Mouse (Mus musculus) limb, embryonic 13.5 days (tissue): ENCODE results near the gene Prpsap2. TPM values are rescaled to one million over a fixed set of nuclear protein-coding genes. Genes with fewer than 3 reads are reported as not detected.

ENCODE experiments used
- ATAC-seq: fragments of 200-750 bp; cut with Nextera tagmentation; 2 replicates; pipeline ENCODE4 v1.8.0; 2017; ENCODE audit warnings: low read depth, moderate number of reproducible peaks, moderate TSS enrichment; ENCODE audit not compliant: low FRiP score
- H3K27ac ChIP-seq: fragments of 300-500 bp; sonication (generic); 2 replicates; pipeline ENCODE4 v1.5.1; 2015; ENCODE audit warnings: inconsistent platforms, mild to moderate bottlenecking, moderate library complexity
- H3K27me3 ChIP-seq: fragments of 300-500 bp; sonication (generic); 2 replicates; pipeline ENCODE4 v1.6.1; 2015; ENCODE audit warnings: mild to moderate bottlenecking, inconsistent platforms
- H3K36me3 ChIP-seq: fragments of 300-500 bp; sonication (generic); 2 replicates; pipeline ENCODE4 v1.6.1; 2015; ENCODE audit warnings: inconsistent platforms, mild to moderate bottlenecking, moderate library complexity
- H3K4me1 ChIP-seq: fragments of 300-500 bp; sonication (generic); 2 replicates; pipeline ENCODE4 v1.6.1; 2015; ENCODE audit warnings: inconsistent platforms
- H3K4me2 ChIP-seq: fragments of 300-500 bp; sonication (generic); replicated peaks from 2 replicates; pipeline ENCODE4 v1.6.1; 2015; ENCODE audit warnings: inconsistent platforms, mild to moderate bottlenecking, moderate library complexity
- H3K4me3 ChIP-seq: fragments of 300-500 bp; sonication (generic); 2 replicates; pipeline ENCODE4 v1.5.1; 2015; ENCODE audit warnings: moderate library complexity, mild to moderate bottlenecking, inconsistent platforms
- H3K9ac ChIP-seq: fragments of 300-500 bp; sonication (generic); 2 replicates; pipeline ENCODE4 v1.6.1; 2015; ENCODE audit warnings: mild to moderate bottlenecking, inconsistent platforms
- H3K9me3 ChIP-seq: fragments of 300-500 bp; sonication (generic); 2 replicates; pipeline ENCODE4 v1.6.1; 2016; ENCODE audit warnings: inconsistent platforms
- WGBS: fragments of 180-500 bp; shearing (Covaris S2); methylation state at CpG from one replicate; pipeline ENCODE4 v1.1.7; 2015; 5-methylcytosine and 5-hydroxymethylcytosine counted together
- polyA plus RNA-seq: library from polyadenylated mRNA; unstranded; fragments of >200 nt; fragmentation: Nextera tagmentation; extraction: Ambion mirVana; gene quantifications from 2 replicates; pipeline ENCODE4 v1.2.1, GENCODE M21; 2015

Gene Prpsap2
- polyA plus RNA-seq, 1 experiment from 2014 or later: 29.8 TPM

DNA sequence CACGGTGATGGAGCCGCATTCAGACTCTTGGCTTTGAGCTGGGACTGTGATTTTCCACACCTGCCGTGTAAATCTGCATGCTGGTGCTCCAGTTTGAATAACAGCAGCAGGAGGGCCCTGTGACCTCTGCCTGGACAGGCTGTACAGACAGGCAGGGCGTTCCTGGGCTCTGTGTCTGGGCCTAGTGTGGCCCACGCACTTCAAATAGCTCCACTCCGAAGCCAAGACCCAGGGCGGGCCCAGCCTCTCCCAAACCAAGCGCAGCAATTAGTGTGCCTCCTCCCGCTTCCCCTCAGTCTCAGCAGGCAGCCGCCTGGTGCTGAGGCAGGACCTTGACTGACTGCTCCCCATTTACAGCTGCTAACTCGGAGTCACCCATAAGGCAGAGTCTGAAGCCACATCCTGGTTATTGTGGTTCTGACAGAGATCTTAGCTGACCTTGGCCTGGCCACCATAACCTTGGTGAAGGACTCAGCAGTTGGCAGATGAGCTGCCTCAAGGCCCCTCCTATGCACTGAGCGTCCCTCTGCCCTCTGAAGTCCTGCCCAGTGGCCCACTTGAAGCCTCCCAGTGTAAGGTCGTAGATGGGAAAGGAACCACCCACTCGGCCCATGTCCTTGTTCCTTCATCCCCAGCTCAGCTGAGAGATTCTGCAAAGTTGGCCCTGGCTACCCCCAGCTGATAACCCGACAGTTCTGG, 48.6 kb downstream of the Prpsap2 start:
- H3K27ac ChIP-seq: no peak overlapping the region
- H3K9ac ChIP-seq: no peak overlapping the region
- no peak overlapping the region for H3K4me3 ChIP-seq
- 42% methylated on average over 15 of the region's 15 CpGs for WGBS
- H3K27me3 ChIP-seq: no peaks in the 10 kb centered on the region
- 0 out of 2 replicates have a peak, but pooled peaks cover 6% of the 10 kb centered on the region for H3K4me1 ChIP-seq
- H3K9me3 ChIP-seq: no peaks in the 10 kb centered on the region
- H3K36me3 ChIP-seq: no peaks in the 10 kb centered on the region
- H3K4me2 ChIP-seq: no peak overlapping the region
- no peak for ATAC-seq

DNA sequence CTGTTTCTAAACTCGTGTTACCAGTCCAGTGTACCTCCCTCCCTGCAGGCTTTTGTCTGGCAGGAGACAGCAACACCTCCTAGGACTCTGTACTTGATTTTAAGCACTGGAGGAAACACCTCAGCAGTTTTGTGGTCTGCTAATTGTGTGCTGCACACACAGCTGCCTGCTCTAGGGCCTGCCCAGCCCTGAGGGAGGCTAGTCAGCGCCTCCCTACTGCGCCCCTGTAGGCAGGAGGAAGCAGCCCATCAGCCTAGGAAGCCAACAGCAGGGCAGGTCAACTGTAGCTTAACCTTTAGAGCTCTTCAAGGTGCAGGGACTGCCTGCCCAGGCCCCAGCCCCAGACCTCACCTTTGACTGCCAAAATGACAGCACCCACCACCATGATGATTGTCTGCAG, 53.0 kb downstream of the Prpsap2 start:
- Histone ChIP-seq H3K4me3 (no peak overlapping the region), H3K9me3 (no peaks in the 10 kb centered on the region), H3K27me3 (no peaks in the 10 kb centered on the region), H3K4me1 (0 out of 2 replicates have a peak, but pooled peaks cover 7% of the 10 kb centered on the region), H3K36me3 (no peaks in the 10 kb centered on the region), H3K9ac (no peak overlapping the region), H3K4me2 (no peak overlapping the region), H3K27ac (no peak overlapping the region)
- no peak for ATAC-seq
- 45% methylated on average over 3 of the region's 3 CpGs for WGBS

DNA sequence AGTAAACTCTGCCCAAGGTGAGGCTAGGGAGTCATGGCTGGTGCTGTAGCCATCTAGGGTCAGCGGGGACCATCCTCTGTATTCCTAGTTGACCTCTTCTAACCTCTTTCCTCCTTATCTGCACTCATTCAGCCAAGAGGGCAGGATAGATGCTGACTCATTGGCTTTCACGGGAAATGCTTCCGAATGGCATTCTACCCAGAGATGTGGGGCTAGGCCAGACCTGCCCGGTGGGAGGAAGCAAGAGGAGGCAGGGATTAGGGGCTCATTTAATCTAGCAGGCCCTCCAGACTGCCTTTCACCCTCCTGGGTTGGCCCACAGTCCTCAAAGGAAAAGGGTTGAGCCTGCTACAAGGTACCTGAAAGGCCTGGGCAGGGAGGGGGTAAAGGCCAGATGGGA, 55.7 kb downstream of the Prpsap2 start:
- H3K27me3 ChIP-seq: no peaks in the 10 kb centered on the region
- H3K27ac ChIP-seq: no peak overlapping the region
- no peak overlapping the region for H3K4me3 ChIP-seq
- no peaks in the 10 kb centered on the region; the same call in 1 of the 2 replicates for H3K36me3 ChIP-seq
- ATAC-seq: no peak
- no peak overlapping the region for H3K9ac ChIP-seq
- H3K4me2 ChIP-seq: no peak overlapping the region
- no peaks in the 10 kb centered on the region for H3K9me3 ChIP-seq
- H3K4me1 ChIP-seq: 0 out of 2 replicates have a peak, but pooled peaks cover 7% of the 10 kb centered on the region
- WGBS: 84% methylated on average over 4 of the region's 4 CpGs

DNA sequence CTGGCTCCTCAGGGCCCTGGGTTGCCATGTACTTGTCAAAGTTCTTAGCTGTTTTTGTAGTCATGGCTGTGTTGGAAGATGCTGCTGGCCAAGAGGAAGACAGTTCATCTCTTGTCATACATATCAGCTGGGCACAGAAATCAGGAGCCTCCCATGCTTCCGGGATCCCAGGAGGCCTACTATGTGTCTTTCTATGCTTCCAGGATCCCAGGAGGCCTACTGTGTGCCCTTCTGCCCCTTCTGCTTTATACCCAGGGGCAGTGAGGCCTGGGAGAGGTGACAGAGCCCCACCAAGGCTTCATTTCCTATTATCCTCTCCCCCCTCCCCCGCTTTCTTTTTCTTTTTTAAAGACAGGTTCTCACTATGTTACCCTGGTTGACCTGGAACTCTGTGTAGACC, 56.3 kb downstream of the Prpsap2 start:
- no peak overlapping the region for H3K4me2 ChIP-seq
- 82% methylated on average over 2 of the region's 2 CpGs for WGBS
- ATAC-seq: no peak

DNA sequence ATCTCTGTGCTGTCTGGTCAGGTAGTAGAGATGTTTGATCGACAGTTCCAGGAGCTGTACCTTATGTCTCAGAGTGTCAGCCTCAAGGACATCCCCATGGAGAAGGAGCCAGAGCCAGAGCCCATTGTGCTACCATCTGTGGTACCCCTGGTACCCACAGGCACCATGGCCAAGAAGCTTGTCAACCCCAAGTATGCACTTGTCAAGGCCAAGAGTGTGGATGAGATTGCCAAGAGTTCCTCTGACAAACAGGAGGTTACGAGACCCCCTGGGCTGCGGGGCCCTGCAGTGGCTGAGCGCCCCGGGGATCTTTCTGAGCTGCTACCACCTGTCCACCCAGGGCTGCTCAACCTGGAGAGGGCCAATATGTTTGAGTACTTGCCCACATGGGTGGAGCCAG, 59.4 kb downstream of the Prpsap2 start:
- H3K27ac ChIP-seq: no peak overlapping the region
- peaks cover 7% of the 10 kb centered on the region; the same call in 1 of the 2 replicates for H3K4me1 ChIP-seq
- 95% methylated on average over 5 of the region's 5 CpGs for WGBS
- no peak overlapping the region for H3K4me3 ChIP-seq
- H3K9ac ChIP-seq: no peak overlapping the region
- no peaks in the 10 kb centered on the region; the same call in 1 of the 2 replicates for H3K36me3 ChIP-seq
- no peaks in the 10 kb centered on the region for H3K27me3 ChIP-seq
- ATAC-seq: no peak
- no peaks in the 10 kb centered on the region for H3K9me3 ChIP-seq
- H3K4me2 ChIP-seq: no peak overlapping the region

More for the DNA sequence above, 56.3 kb downstream of the Prpsap2 start:
- Histone ChIP-seq H3K27me3 (no peaks in the 10 kb centered on the region), H3K9me3 (no peaks in the 10 kb centered on the region), H3K4me3 (no peak overlapping the region), H3K36me3 (no peaks in the 10 kb centered on the region; the same call in 1 of the 2 replicates), H3K4me1 (0 out of 2 replicates have a peak, but pooled peaks cover 7% of the 10 kb centered on the region), H3K9ac (no peak overlapping the region), H3K27ac (no peak overlapping the region)

DNA sequence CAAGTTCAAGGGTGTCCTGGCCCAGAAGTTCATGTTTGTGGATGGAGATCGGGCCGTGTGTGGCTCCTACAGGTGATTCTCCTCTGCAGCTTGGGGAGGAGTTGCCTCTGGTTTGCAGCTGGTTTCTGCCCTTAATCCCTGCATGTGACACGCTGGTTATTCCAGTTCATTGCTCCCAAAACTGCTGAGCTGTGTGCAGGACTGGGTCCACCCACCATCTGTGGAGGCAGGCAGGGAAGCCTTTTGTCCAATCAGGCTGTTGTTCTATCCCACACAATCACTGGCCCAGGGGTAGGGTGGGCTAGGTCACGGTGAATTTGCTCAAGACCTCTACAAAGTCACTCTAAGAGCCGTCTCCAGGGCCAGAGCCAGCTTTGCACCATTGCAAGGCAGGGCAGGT, 60.2 kb downstream of the Prpsap2 start:
- Histone ChIP-seq H3K4me2 (no peak overlapping the region), H3K36me3 (no peaks in the 10 kb centered on the region; the same call in 1 of the 2 replicates), H3K4me1 (peaks cover 7% of the 10 kb centered on the region; the same call in 1 of the 2 replicates), H3K9ac (no peak overlapping the region), H3K9me3 (no peaks in the 10 kb centered on the region), H3K27me3 (no peaks in the 10 kb centered on the region), H3K27ac (no peak overlapping the region), H3K4me3 (no peak overlapping the region)
- 75% methylated on average over 5 of the region's 5 CpGs for WGBS
- no peak for ATAC-seq

DNA sequence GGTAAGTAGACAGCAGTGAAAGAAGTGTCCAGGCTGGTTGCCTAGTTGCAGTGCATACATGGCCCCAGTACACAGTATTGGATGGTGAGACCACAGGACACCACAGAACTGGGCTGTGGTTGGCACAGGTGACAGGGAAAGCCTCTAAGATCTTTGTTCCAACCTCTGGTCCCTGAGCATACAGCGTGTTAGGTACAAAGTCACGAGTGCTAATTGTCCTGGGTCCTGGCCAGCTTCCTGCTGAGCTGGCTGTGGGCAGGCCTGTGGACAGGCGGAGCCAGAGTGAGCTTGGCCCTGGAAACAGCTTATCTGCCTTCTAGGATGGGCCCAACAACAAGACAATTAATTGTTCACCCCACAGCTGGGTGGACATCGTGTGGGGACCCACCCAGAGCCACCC, 62.0 kb downstream of the Prpsap2 start:
- H3K4me2 ChIP-seq: no peak overlapping the region
- no peak for ATAC-seq
- no peak overlapping the region for H3K27ac ChIP-seq
- no peak overlapping the region for H3K9ac ChIP-seq
- H3K9me3 ChIP-seq: no peaks in the 10 kb centered on the region
- 67% methylated on average over 4 of the region's 4 CpGs for WGBS
- H3K4me1 ChIP-seq: peaks cover 7% of the 10 kb centered on the region; the same call in 1 of the 2 replicates
- H3K36me3 ChIP-seq: no peaks in the 10 kb centered on the region; the same call in 1 of the 2 replicates
- no peaks in the 10 kb centered on the region for H3K27me3 ChIP-seq
- H3K4me3 ChIP-seq: no peak overlapping the region

DNA sequence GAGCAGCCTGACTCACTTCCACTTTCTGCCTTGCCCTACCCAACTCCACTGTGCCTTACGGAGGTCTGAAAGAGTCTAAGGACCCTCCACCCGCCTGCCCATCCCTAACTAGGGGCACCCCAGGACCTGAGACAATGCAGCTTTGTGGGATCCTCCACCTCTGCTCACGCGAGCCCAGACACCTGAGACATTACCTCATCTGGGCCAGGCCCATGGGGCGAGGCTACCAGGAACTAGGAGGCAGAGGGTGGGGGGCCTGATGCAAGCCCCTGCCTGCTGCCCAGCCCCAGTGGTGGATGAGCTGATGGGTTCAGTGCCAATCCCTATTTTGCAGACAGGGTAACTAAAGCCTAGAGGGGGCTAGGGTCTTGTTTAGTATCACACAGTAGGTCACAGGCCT, 62.4 kb downstream of the Prpsap2 start:
- Histone ChIP-seq H3K4me3 (no peak overlapping the region), H3K27ac (no peak overlapping the region), H3K9me3 (no peaks in the 10 kb centered on the region), H3K36me3 (no peaks in the 10 kb centered on the region; the same call in 1 of the 2 replicates), H3K4me1 (peaks cover 7% of the 10 kb centered on the region; the same call in 1 of the 2 replicates), H3K4me2 (no peak overlapping the region), H3K27me3 (no peaks in the 10 kb centered on the region), H3K9ac (no peak overlapping the region)
- no peak for ATAC-seq
- 81% methylated on average over 5 of the region's 5 CpGs for WGBS

DNA sequence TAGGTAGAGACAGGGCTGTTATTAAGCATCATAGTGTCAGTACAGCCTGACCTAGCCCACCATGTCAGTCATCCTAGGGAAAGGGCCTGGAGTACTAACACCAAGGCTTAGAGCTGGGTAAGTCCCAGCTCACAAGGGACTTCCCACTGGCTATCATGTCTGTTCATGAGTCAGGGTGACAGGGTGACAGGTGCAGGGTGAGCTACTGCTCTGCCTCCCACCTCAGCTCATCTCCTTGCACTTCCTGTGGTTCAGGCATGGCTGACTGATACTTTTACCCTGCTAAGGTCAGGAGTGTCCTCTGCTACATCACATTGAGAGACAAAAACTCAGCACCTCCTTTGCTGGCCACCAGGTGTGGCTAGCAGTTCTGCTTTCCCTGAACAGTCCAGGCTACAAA, 63.0 kb downstream of the Prpsap2 start:
- ATAC-seq: no peak
- Histone ChIP-seq H3K9me3 (no peaks in the 10 kb centered on the region), H3K4me1 (peaks cover 7% of the 10 kb centered on the region; the same call in 1 of the 2 replicates), H3K4me2 (no peak overlapping the region), H3K27me3 (no peaks in the 10 kb centered on the region), H3K27ac (no peak overlapping the region), H3K4me3 (no peak overlapping the region), H3K9ac (no peak overlapping the region), H3K36me3 (no peaks in the 10 kb centered on the region; the same call in 1 of the 2 replicates)

DNA sequence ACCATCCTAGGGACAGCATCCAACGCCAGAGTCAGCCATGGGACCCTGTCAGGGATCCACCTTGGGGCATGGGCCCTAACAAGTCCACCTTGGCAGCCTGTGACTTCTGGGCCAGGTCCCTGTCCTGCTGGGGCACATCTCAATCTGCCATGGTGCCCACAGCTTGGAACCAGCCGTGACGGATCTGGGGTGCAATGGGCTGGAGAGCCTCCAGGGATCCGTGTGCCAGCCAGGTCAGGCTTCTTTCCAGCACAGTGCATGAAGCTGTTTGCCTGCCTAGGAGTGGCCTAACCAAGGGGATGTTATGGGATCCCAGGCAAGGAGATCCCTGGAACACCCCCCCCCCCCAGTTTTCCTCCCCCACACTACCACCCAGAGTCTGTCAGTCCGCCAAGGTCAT, 68.9 kb downstream of the Prpsap2 start:
- 87% methylated on average over 5 of the region's 5 CpGs for WGBS
- no peaks in the 10 kb centered on the region for H3K27me3 ChIP-seq
- no peaks in the 10 kb centered on the region for H3K9me3 ChIP-seq
- H3K4me1 ChIP-seq: 0 out of 2 replicates have a peak, but pooled peaks cover 5% of the 10 kb centered on the region
- H3K4me2 ChIP-seq: no peak overlapping the region
- no peak overlapping the region for H3K27ac ChIP-seq
- no peak overlapping the region for H3K4me3 ChIP-seq
- no peaks in the 10 kb centered on the region for H3K36me3 ChIP-seq
- no peak for ATAC-seq
- no peak overlapping the region for H3K9ac ChIP-seq

DNA sequence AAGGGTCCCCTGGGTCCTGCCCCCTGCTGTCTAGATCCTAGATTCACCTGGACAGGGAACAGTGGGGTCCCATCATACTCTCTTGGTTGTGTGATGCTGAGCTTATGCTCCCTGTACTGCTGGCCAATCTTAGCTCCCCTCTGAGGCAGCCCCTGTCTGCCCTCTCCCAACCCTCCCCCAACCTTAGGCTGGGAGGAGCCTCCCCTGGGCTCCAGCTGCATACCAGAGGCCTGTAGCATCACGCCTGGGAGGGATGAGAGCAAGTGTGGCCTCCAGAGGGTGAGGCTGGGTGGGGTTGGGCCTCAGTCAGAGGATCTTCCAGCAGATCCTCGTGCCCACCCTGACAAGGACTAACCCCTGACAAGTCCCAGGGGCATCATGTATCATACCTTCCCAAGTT, 74.3 kb downstream of the Prpsap2 start:
- Histone ChIP-seq H3K27ac (no peak overlapping the region), H3K4me2 (no peak overlapping the region), H3K9ac (no peak overlapping the region), H3K4me1 (peaks cover 18% of the 10 kb centered on the region; the same call in 1 of the 2 replicates), H3K4me3 (no peak overlapping the region), H3K27me3 (peaks cover 36% of the 10 kb centered on the region), H3K9me3 (no peaks in the 10 kb centered on the region), H3K36me3 (no peaks in the 10 kb centered on the region)
- no peak for ATAC-seq
- 40% methylated on average over 2 of the region's 2 CpGs for WGBS

DNA sequence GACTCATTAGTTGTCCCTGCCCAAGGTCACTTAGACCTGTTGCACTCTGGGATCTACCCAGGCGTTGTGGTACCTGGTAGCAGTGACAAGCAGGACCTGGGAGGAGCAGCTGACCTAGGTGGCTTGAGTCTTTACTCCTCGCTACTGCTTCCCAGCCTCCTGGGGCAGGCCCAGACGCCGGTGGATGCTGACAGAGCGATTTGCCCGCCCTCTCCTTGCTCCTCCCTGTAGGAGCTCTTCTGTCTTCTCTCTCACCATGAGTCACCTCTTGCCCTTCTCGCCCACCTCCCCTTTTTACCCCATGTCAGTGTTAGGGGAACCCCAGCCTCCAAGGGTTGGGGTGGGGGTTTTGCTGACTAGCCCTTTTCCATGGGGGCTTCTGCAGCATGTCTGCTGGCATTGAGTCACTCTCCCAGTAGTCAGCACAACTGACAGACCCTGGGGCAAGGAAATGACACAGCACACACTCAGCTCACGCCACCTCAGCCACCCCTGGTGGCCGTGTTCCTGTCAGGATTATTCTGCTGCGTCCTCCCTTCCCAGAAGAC, 74.9 kb downstream of the Prpsap2 start:
- H3K36me3 ChIP-seq: no peaks in the 10 kb centered on the region
- WGBS: 48% methylated on average over 10 of the region's 10 CpGs
- no peak overlapping the region for H3K9ac ChIP-seq
- peaks cover 18% of the 10 kb centered on the region; the same call in 1 of the 2 replicates for H3K4me1 ChIP-seq
- peaks cover 36% of the 10 kb centered on the region for H3K27me3 ChIP-seq
- ATAC-seq: no peak
- H3K4me3 ChIP-seq: no peak overlapping the region
- no peak overlapping the region for H3K4me2 ChIP-seq
- 0 out of 2 replicates have a peak overlapping the region, but pooled peaks have one; percentile 22 for H3K27ac ChIP-seq
- no peaks in the 10 kb centered on the region for H3K9me3 ChIP-seq
